16 mouse cellular contexts compared by ENCODE assay signal in genomic region chr4:151717864-151718263, GRCm38 (mm10).
DNase-seq lines count a peak whose midpoint lies in the region; ATAC-seq and TF ChIP-seq lines count a peak whose summit lies in the region.
"Had no signal": no experiment of that assay in that cellular context is flagged by ENCODE, and none has a peak within 500 bp of the region (broad histone marks: within the 10 kb centered on the region; RNA-seq: fewer than 3 reads in every experiment).

No protein-coding gene starts in this region.

- no peak for TF ChIP-seq POLR2A in thymus, adult 2 months (IDR thresholded peaks at IDR 0.05; ENCODE audit: control insufficient read depth, extremely low read depth, insufficient read depth, low read length, poor library complexity)

- 66% methylated on average over 7 of the region's 7 CpGs for WGBS in heart, embryonic 10.5 days
- WGBS in midbrain, embryonic 14.5 days, result 70% methylated on average over 7 of the region's 7 CpGs
- 79% methylated on average over 7 of the region's 7 CpGs for WGBS in midbrain, embryonic 16.5 days
- WGBS in hindbrain, embryonic 14.5 days, result 82% methylated on average over 7 of the region's 7 CpGs
- WGBS in stomach, embryonic 15.5 days, result 74% methylated on average over 7 of the region's 7 CpGs
- 95% methylated on average over 7 of the region's 7 CpGs for WGBS in thymus, adult 2 months

- no peak for TF ChIP-seq CTCF in thymus, adult 2 months (IDR thresholded peaks at IDR 0.05; ENCODE audit: borderline replicate concordance, control insufficient read depth, extremely low read depth, insufficient read depth, low read length, poor library complexity)

- no peaks in the 10 kb centered on the region for H3K36me3 ChIP-seq in heart, embryonic 10.5 days
- no peaks in the 10 kb centered on the region for H3K36me3 ChIP-seq in midbrain, embryonic 14.5 days (ENCODE audit: control insufficient read depth, insufficient read depth, low read length)
- no peaks in the 10 kb centered on the region for H3K36me3 ChIP-seq in midbrain, embryonic 16.5 days (ENCODE audit: control insufficient read depth, insufficient read depth, low read length)
- H3K36me3 ChIP-seq in hindbrain, embryonic 14.5 days (replicated peaks; ENCODE audit: control insufficient read depth, insufficient read depth), result no peaks in the 10 kb centered on the region
- H3K36me3 ChIP-seq in stomach, embryonic 15.5 days, result no peaks in the 10 kb centered on the region
- H3K36me3 ChIP-seq in thymus, adult 2 months (ENCODE audit: control insufficient read depth, insufficient read depth, low read length), result no peaks in the 10 kb centered on the region
- H3K36me3 ChIP-seq: midbrain, embryonic 12.5 days had no signal

- H3K9ac ChIP-seq in midbrain, embryonic 14.5 days (replicated peaks; ENCODE audit: low read length), result no peak overlapping the region
- no peak overlapping the region for H3K9ac ChIP-seq in midbrain, embryonic 16.5 days (ENCODE audit: low read depth, low read length)
- 0 out of 2 replicates have a peak overlapping the region, but pooled peaks have one; percentile 24 for H3K9ac ChIP-seq in hindbrain, embryonic 14.5 days
- no peak overlapping the region for H3K9ac ChIP-seq in stomach, embryonic 15.5 days
- H3K9ac ChIP-seq: midbrain, embryonic 12.5 days had no signal

- no peaks in the 10 kb centered on the region for H3K9me3 ChIP-seq in heart, embryonic 10.5 days
- H3K9me3 ChIP-seq in midbrain, embryonic 14.5 days (ENCODE audit: control insufficient read depth, low read length), result no peaks in the 10 kb centered on the region
- no peaks in the 10 kb centered on the region for H3K9me3 ChIP-seq in midbrain, embryonic 16.5 days (replicated peaks; ENCODE audit: control insufficient read depth, low read length, poor library complexity, severe bottlenecking)
- H3K9me3 ChIP-seq in hindbrain, embryonic 14.5 days (ENCODE audit: control insufficient read depth, low read length), result no peaks in the 10 kb centered on the region
- H3K9me3 ChIP-seq in stomach, embryonic 15.5 days, result no peaks in the 10 kb centered on the region
- H3K9me3 ChIP-seq: midbrain, embryonic 12.5 days had no signal

- intact Hi-C loops in heart, postnatal 36 days (cut with DNase I), result no loop called here

- H3K27ac ChIP-seq in heart, embryonic 10.5 days, result 0 out of 2 replicates have a peak overlapping the region, but pooled peaks have one; percentile 8
- 0 out of 2 replicates have a peak overlapping the region, but pooled peaks have one; percentile 26 for H3K27ac ChIP-seq in midbrain, embryonic 14.5 days (replicated peaks; ENCODE audit: low read depth, low read length)
- no peak overlapping the region for H3K27ac ChIP-seq in midbrain, embryonic 16.5 days (ENCODE audit: low read length)
- peak overlapping the region; percentile 26; the same call in 1 of the 2 replicates for H3K27ac ChIP-seq in hindbrain, embryonic 14.5 days
- no peak overlapping the region for H3K27ac ChIP-seq in stomach, embryonic 15.5 days
- H3K27ac ChIP-seq in thymus, adult 2 months (ENCODE audit: control insufficient read depth, insufficient read depth, low read length), result no peak overlapping the region
- H3K27ac ChIP-seq: kidney, postnatal 0 days; midbrain, embryonic 12.5 days had no signal

- no peaks in the 10 kb centered on the region for H3K27me3 ChIP-seq in heart, embryonic 10.5 days (ENCODE audit: insufficient read depth, poor library complexity, severe bottlenecking)
- H3K27me3 ChIP-seq in midbrain, embryonic 14.5 days (ENCODE audit: control insufficient read depth, insufficient read depth, low read length), result no peaks in the 10 kb centered on the region
- H3K27me3 ChIP-seq in midbrain, embryonic 16.5 days (ENCODE audit: control insufficient read depth, insufficient read depth, low read depth, low read length), result no peaks in the 10 kb centered on the region
- no peaks in the 10 kb centered on the region for H3K27me3 ChIP-seq in hindbrain, embryonic 14.5 days (ENCODE audit: control insufficient read depth, insufficient read depth, low read length)
- H3K27me3 ChIP-seq in stomach, embryonic 15.5 days (replicated peaks), result no peaks in the 10 kb centered on the region
- H3K27me3 ChIP-seq in thymus, adult 2 months (ENCODE audit: control insufficient read depth, insufficient read depth, low read length), result no peaks in the 10 kb centered on the region
- H3K27me3 ChIP-seq: midbrain, embryonic 12.5 days had no signal

- no peak overlapping the region for H3K4me2 ChIP-seq in midbrain, embryonic 14.5 days (ENCODE audit: low read length)
- H3K4me2 ChIP-seq in midbrain, embryonic 16.5 days (ENCODE audit: low read length), result no peak overlapping the region
- no peak overlapping the region for H3K4me2 ChIP-seq in hindbrain, embryonic 14.5 days (replicated peaks)
- H3K4me2 ChIP-seq in stomach, embryonic 15.5 days, result no peak overlapping the region
- H3K4me2 ChIP-seq: midbrain, embryonic 12.5 days had no signal

- no peak for ATAC-seq in midbrain, embryonic 14.5 days (ENCODE audit: low FRiP score, low TSS enrichment)
- ATAC-seq in midbrain, embryonic 16.5 days, result no peak
- no peak for ATAC-seq in hindbrain, embryonic 14.5 days (ENCODE audit: low FRiP score)
- peak; percentile 56; the same call in 1 of the 2 replicates for ATAC-seq in stomach, embryonic 15.5 days (ENCODE audit: insufficient read depth, low FRiP score, low read depth)
- ATAC-seq: inflammation-experienced regulatory T-cells, adult 6 months had no signal

- H3K4me1 ChIP-seq in heart, embryonic 10.5 days, result peaks cover 38% of the 10 kb centered on the region
- peaks cover 28% of the 10 kb centered on the region for H3K4me1 ChIP-seq in midbrain, embryonic 14.5 days (ENCODE audit: control insufficient read depth, insufficient read depth, low read length)
- peaks cover 19% of the 10 kb centered on the region for H3K4me1 ChIP-seq in midbrain, embryonic 16.5 days (ENCODE audit: control insufficient read depth, insufficient read depth, low read length)
- peaks cover 29% of the 10 kb centered on the region; the same call in 1 of the 2 replicates for H3K4me1 ChIP-seq in hindbrain, embryonic 14.5 days (replicated peaks; ENCODE audit: control insufficient read depth, insufficient read depth, low read length)
- H3K4me1 ChIP-seq in stomach, embryonic 15.5 days, result no peaks in the 10 kb centered on the region
- H3K4me1 ChIP-seq in thymus, adult 2 months (replicated peaks; ENCODE audit: control insufficient read depth, insufficient read depth, low read length), result no peaks in the 10 kb centered on the region

- no peak overlapping the region for H3K4me3 ChIP-seq in heart, embryonic 10.5 days
- H3K4me3 ChIP-seq in midbrain, embryonic 14.5 days (replicated peaks; ENCODE audit: low read depth, low read length), result no peak overlapping the region
- no peak overlapping the region for H3K4me3 ChIP-seq in midbrain, embryonic 16.5 days (ENCODE audit: low read depth, low read length)
- no peak overlapping the region for H3K4me3 ChIP-seq in hindbrain, embryonic 14.5 days (replicated peaks; ENCODE audit: low read length)
- no peak overlapping the region for H3K4me3 ChIP-seq in stomach, embryonic 15.5 days (replicated peaks)
- H3K4me3 ChIP-seq in thymus, adult 2 months (ENCODE audit: control insufficient read depth, insufficient read depth, low read length), result no peak overlapping the region
- H3K4me3 ChIP-seq: midbrain, embryonic 12.5 days had no signal

- DNase-seq in heart, embryonic 10.5 days (ENCODE audit: low spot score), result no peak
- DNase-seq in heart, postnatal 36 days, result no peak
- DNase-seq in midbrain, embryonic 14.5 days, result no peak
- DNase-seq in hindbrain, embryonic 14.5 days (ENCODE audit: low spot score), result no peak
- DNase-seq in thymus, adult 2 months, result no peak
- DNase-seq in lung, postnatal 36 days, result no peak
- DNase-seq: B cell, adult 2 months; cerebellum, adult 18-20 months; heart, adult 18-20 months; lung, adult 18-20 months; lung, postnatal 4 days had no signal

Comparison
In these comparisons a context has a peak if more than half of its experiments do, and no peak if none do; other contexts are left out.
1. H3K27ac ChIP-seq: peak in heart, embryonic 10.5 days (single experiment), midbrain, embryonic 14.5 days (single experiment) and hindbrain, embryonic 14.5 days (single experiment); none in midbrain, embryonic 16.5 days (single experiment), stomach, embryonic 15.5 days (single experiment) and thymus, adult 2 months (single experiment).